23 mouse cellular contexts compared by ENCODE assay signal in the genomic region with DNA sequence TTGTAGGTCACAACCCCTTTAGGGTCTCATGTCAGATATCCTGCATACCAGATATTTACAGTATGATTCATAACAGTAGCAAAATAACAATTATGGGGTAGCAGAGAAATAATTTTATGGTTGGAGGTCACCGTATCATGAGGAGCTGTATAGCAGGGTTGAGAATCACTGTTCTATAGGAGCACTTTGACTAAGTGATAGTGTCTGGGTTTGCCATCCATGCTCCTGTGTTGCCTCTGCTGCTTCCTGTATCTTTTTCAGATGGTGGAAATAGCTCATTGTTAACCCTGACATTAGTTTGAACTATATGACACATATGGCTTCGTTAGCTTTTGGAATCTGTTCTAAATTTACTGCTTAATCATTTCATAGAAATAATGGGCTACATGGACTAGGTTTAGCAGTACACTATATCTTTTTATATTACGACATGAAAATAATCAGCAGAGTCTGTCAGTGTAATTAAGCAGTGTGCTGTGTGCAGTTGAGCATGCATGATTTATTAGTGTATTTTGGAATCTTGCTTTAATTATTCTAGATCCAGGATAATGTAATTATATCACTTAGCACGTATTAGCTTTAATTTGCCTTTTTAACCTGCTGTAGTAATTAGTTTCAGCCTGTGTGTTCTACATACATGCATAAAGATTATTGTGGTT.
DNase-seq lines count a peak whose midpoint lies in the region; ATAC-seq and TF ChIP-seq lines count a peak whose summit lies in the region.
"Had no signal": no experiment of that assay in that cellular context is flagged by ENCODE, and none has a peak within 500 bp of the region (broad histone marks: within the 10 kb centered on the region; RNA-seq: fewer than 3 reads in every experiment).

No protein-coding gene starts in this region.

- TF ChIP-seq CTCF in forebrain, postnatal 0 days (IDR thresholded peaks at IDR 0.05; ENCODE audit: low read depth), result no peak
- TF ChIP-seq CTCF in layer of hippocampus, adult 2 months (conservative IDR thresholded peaks at IDR 0.05), result no peak
- TF ChIP-seq CTCF in brain, embryonic 14.5 days (IDR thresholded peaks at IDR 0.05; ENCODE audit: borderline replicate concordance, extremely low read depth, insufficient read depth, insufficient read length), result no peak

- peak overlapping the region; percentile 11; the same call in 1 of the 2 replicates for H3K27ac ChIP-seq in forebrain, embryonic 15.5 days (replicated peaks)
- H3K27ac ChIP-seq in forebrain, postnatal 0 days (ENCODE audit: low read depth, low read length), result no peak overlapping the region
- H3K27ac ChIP-seq in layer of hippocampus, adult 2 months, result peak overlapping the region; percentile 75; the same call in 1 of the 2 replicates
- H3K27ac ChIP-seq in neural tube, embryonic 13.5 days (replicated peaks), result peak overlapping the region; percentile 6; the same call in 1 of the 2 replicates
- H3K27ac ChIP-seq: hindbrain, embryonic 15.5 days; kidney, embryonic 15.5 days; liver, embryonic 12.5 days had no signal

- H3K4me3 ChIP-seq in forebrain, embryonic 15.5 days, result no peak overlapping the region
- H3K4me3 ChIP-seq in forebrain, postnatal 0 days (ENCODE audit: low read depth, low read length), result no peak overlapping the region
- peak overlapping the region; percentile 20; the same call in 1 of the 2 replicates for H3K4me3 ChIP-seq in layer of hippocampus, adult 2 months
- H3K4me3 ChIP-seq in neural tube, embryonic 13.5 days, result no peak overlapping the region
- H3K4me3 ChIP-seq: erythroblast, embryonic 14.5 days; hindbrain, embryonic 15.5 days; kidney, embryonic 15.5 days; liver, embryonic 12.5 days had no signal

- H3K4me1 ChIP-seq in forebrain, embryonic 15.5 days, result peaks cover 8% of the 10 kb centered on the region
- H3K4me1 ChIP-seq in forebrain, postnatal 0 days (ENCODE audit: insufficient read depth), result no peaks in the 10 kb centered on the region
- peaks cover 17% of the 10 kb centered on the region for H3K4me1 ChIP-seq in neural tube, embryonic 13.5 days (replicated peaks)
- H3K4me1 ChIP-seq: kidney, embryonic 15.5 days; liver, embryonic 12.5 days had no signal

- H3K9ac ChIP-seq in forebrain, embryonic 15.5 days (replicated peaks), result no peak overlapping the region
- no peak overlapping the region for H3K9ac ChIP-seq in forebrain, postnatal 0 days
- no peak overlapping the region for H3K9ac ChIP-seq in neural tube, embryonic 13.5 days
- H3K9ac ChIP-seq: hindbrain, embryonic 15.5 days; kidney, embryonic 15.5 days; liver, embryonic 12.5 days; liver, postnatal 0 days had no signal

- no peak for TF ChIP-seq POLR2A in brain, embryonic 14.5 days (IDR thresholded peaks at IDR 0.05; ENCODE audit: borderline replicate concordance, extremely low read depth, insufficient read depth, insufficient read length, poor library complexity, severe bottlenecking)

- DNase-seq in forebrain, postnatal 0 days, result no peak
- DNase-seq in layer of hippocampus, adult 2 months (ENCODE audit: low spot score in 2 of 2), result no peak
- DNase-seq in layer of hippocampus, postnatal 25 days (ENCODE audit: extremely low spot score in 1 of 2, low spot score in 1 of 2), result no peak
- DNase-seq in brain, embryonic 14.5 days (ENCODE audit: low read depth), result peak; percentile 33
- no peak for DNase-seq in thymus, adult 18-20 months
- DNase-seq: adrenal gland, postnatal 25 days; cerebellum, adult 2 months; cerebellum, postnatal 14 days; heart, postnatal 14 days; kidney, adult 18-20 months; kidney, postnatal 25 days; layer of hippocampus, postnatal 36 days; left cerebral cortex, postnatal 4 days; liver, postnatal 0 days; lung, postnatal 36 days had no signal

- WGBS in forebrain, embryonic 15.5 days, result 48% methylated on average over 4 of the region's 4 CpGs
- 50% methylated on average over 4 of the region's 4 CpGs for WGBS in forebrain, postnatal 0 days
- 43% methylated on average over 4 of the region's 4 CpGs for WGBS in neural tube, embryonic 13.5 days

- H3K27me3 ChIP-seq in forebrain, embryonic 15.5 days, result no peaks in the 10 kb centered on the region
- H3K27me3 ChIP-seq in forebrain, postnatal 0 days (ENCODE audit: insufficient read depth, low read length), result no peaks in the 10 kb centered on the region
- H3K27me3 ChIP-seq in neural tube, embryonic 13.5 days, result no peaks in the 10 kb centered on the region
- H3K27me3 ChIP-seq: hindbrain, embryonic 15.5 days; kidney, embryonic 15.5 days; liver, embryonic 12.5 days; Patski had no signal

- H3K36me3 ChIP-seq in forebrain, embryonic 15.5 days, result no peaks in the 10 kb centered on the region
- peaks cover 5% of the 10 kb centered on the region; the same call in 1 of the 2 replicates for H3K36me3 ChIP-seq in forebrain, postnatal 0 days (ENCODE audit: insufficient read depth)
- H3K36me3 ChIP-seq in neural tube, embryonic 13.5 days, result peaks cover 4% of the 10 kb centered on the region; the same call in 1 of the 2 replicates
- H3K36me3 ChIP-seq: hindbrain, embryonic 15.5 days; liver, embryonic 12.5 days had no signal

- H3K9me3 ChIP-seq in forebrain, embryonic 15.5 days, result no peaks in the 10 kb centered on the region
- H3K9me3 ChIP-seq in forebrain, postnatal 0 days (ENCODE audit: low read length), result no peaks in the 10 kb centered on the region
- H3K9me3 ChIP-seq in neural tube, embryonic 13.5 days, result no peaks in the 10 kb centered on the region
- H3K9me3 ChIP-seq: hindbrain, embryonic 15.5 days; kidney, embryonic 15.5 days; liver, embryonic 12.5 days had no signal

- ATAC-seq in forebrain, embryonic 15.5 days (replicated peaks), result no peak
- ATAC-seq in forebrain, postnatal 0 days, result no peak
- ATAC-seq in neural tube, embryonic 13.5 days (ENCODE audit: low read depth), result peak; percentile 74
- ATAC-seq: forebrain, embryonic 16.5 days; liver, embryonic 12.5 days; liver, postnatal 0 days; Patski had no signal

- H3K4me2 ChIP-seq in forebrain, embryonic 15.5 days (replicated peaks), result no peak overlapping the region
- no peak overlapping the region for H3K4me2 ChIP-seq in forebrain, postnatal 0 days (ENCODE audit: low read depth)
- no peak overlapping the region for H3K4me2 ChIP-seq in neural tube, embryonic 13.5 days
- H3K4me2 ChIP-seq: hindbrain, embryonic 15.5 days; kidney, embryonic 15.5 days; liver, embryonic 12.5 days had no signal
